Mouse (Mus musculus) urinary bladder, postnatal 0 days (tissue): ENCODE data around the gene Vmn2r121. TPM values are rescaled to one million over a fixed set of nuclear protein-coding genes. Genes with fewer than 3 reads are reported as not detected.

ENCODE experiments used
- polyA plus RNA-seq: library from polyadenylated mRNA; unstranded; fragments of >200 nt; fragmentation: Nextera tagmentation; extraction: Ambion mirVana; gene quantifications from 2 replicates; pipeline ENCODE4 v1.2.1, GENCODE M21; 2015

The Vmn2r121 gene
- polyA plus RNA-seq: not detected in 2 replicates

GRCm38 (mm10) chrX:124135852-124136251, at the start of gene Vmn2r121:
Vmn2r121 (minus strand) TSS chrX:124135952.

